Mouse (Mus musculus) spleen, adult 2 months (tissue): ENCODE results near the gene Fam198a.

Source experiments
- CTCF ChIP-seq: fragments of 200-500 bp; IDR thresholded peaks from 2 replicates; pipeline ENCODE4 v1.5.1; 2011; ENCODE audit warnings: mild to moderate bottlenecking, inconsistent platforms; ENCODE audit not compliant: insufficient read depth, insufficient read length, insufficient replicate concordance; ENCODE audit errors: extremely low read depth
- POLR2A ChIP-seq: fragments of 200-500 bp; IDR thresholded peaks from 2 replicates; pipeline ENCODE4 v1.6.1; 2011; ENCODE audit warnings: low read depth, low read length, inconsistent platforms

DNA sequence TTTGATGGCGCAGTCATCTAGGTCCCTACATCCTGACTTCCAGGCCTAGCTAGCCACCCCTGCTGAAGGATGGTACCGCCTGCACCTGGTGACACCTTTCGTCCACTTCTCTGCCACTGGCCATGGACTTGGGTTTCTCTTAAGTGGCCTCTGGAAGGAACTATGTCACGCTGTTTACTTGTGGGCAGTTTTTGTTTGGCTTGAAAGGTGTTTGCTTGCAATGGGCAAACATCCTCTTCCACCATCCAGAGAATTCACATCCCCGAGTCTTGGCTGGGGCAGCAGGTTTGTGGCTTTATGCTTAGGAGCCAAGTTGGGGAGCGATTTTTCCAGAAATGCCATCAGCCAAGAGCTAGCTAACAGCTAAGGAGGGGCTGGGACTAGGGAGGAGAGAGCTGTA is 1.8 kb downstream of the Fam198a start:
- no peak for TF ChIP-seq CTCF
- TF ChIP-seq POLR2A: no peak
